Mouse (Mus musculus): ENCODE measurements around the gene Tgfbrap1.

- TF ChIP-seq EP300 (IDR thresholded peaks at IDR 0.05; ENCODE audit: low read depth) (no peak), CTCF (IDR thresholded peaks at IDR 0.05; ENCODE audit: low read depth) (peak; percentile 97)
These were observed 41.3 kb upstream of the Tgfbrap1 start for GRCm38 (mm10) chr1:43139587-43140266.
